Mouse (Mus musculus): ENCODE data around the gene Ccer2. TPM values are rescaled to one million over a fixed set of nuclear protein-coding genes. Genes with fewer than 3 reads are reported as not detected.

Ccer2 gene
- polyA plus RNA-seq, 1 experiment = not detected

DNA sequence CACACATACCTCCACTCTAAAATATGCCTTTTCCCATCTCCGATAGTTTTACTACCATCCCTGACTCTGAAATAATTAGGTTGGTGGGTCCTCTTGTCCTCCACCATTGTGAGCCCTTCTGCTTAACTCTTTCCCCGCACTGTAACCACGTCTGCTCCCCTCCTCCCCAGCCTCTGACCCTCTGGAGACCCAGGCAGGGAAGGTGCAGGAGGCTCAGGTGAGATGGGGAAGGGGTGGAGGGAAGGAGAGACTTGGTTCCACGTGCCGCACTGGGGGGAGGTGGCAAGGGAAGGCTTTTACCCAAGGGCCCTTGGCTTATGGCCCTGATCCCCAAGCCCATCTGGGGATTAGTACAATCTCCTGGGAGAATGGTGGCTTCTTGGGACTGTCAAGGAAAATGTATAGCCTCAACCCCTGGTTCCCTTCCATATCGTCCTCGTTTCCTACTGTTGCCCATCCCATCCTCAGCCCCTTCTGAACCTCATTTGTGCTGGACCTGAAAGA is 11.5 kb downstream of the Ccer2 start, which contains the start of gene Nfkbib:
TSS of gene Nfkbib (minus strand) at position 51 of the 504 bp plus-strand sequence.
- no peak for DNase-seq
- Histone ChIP-seq H3K4me1 (ENCODE audit: control insufficient read depth, insufficient read depth, low read length) (peaks cover 17% of the 10 kb centered on the region), H3K4me3 (replicated peaks; ENCODE audit: extremely low read depth, low read depth, low read length) (peak within 1 kb of the TSS; percentile 96)
- 63% methylated on average over 7 of the region's 7 CpGs for WGBS
- no peak for TF ChIP-seq CTCF (IDR thresholded peaks at IDR 0.05; ENCODE audit: insufficient read depth, low read length)
- no peak for TF ChIP-seq POLR2A (IDR thresholded peaks at IDR 0.05; ENCODE audit: borderline replicate concordance, extremely low read depth, low read depth, low read length)

DNA sequence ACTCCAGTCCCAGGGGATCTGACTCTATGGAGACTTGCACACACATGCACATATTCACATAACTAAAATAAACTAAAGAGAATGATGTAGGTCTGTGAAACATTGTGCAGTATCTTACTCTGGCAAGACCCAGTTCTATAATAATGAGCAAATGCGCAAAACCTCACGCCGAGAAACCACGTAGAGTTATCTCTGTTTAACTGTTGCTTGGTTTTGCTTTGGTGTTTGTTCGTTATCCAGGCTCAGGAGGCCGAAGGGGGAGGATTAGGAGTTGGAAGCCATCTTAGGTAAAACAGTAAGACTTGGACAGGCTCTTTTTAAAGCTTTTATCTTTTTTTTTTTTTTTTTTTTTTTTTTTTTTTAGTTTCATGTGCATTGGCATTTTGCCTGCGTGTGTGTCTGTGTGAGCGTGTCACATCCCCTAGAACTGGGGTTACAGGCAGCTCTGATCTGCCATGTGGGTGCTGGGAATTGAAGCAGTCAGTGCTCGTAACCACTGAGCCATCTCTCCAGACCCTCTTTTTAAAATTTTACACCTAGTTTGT is 13.5 kb downstream of the Ccer2 start:
- Histone ChIP-seq H3K4me1 (ENCODE audit: control insufficient read depth, insufficient read depth, low read length) (peaks cover 17% of the 10 kb centered on the region), H3K4me3 (replicated peaks; ENCODE audit: extremely low read depth, low read depth, low read length) (no peak overlapping the region)
- no peak for DNase-seq
- no peak for TF ChIP-seq CTCF (IDR thresholded peaks at IDR 0.05; ENCODE audit: insufficient read depth, low read length)
- TF ChIP-seq POLR2A (IDR thresholded peaks at IDR 0.05; ENCODE audit: borderline replicate concordance, extremely low read depth, low read depth, low read length) = no peak
- 94% methylated on average over 9 of the region's 9 CpGs for WGBS

DNA sequence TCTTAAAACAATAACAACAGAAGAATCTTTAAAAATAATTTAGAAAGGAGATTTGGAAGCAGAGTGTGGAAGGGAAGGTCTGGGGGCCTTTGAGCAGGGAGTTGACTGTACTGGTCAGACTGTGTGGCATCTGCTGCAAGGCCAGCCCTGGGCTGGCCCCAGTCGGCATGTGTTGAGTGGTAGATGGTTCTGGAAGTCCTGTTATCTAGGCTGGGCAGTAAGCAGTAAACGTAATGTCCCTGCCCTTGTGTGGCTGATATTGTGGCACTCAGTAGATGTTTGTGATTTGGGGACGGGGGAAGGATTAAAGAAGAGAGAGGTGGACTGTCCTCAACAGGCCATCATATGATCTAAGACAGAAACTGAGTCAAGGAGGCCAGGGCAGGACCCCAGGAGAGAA is 14.3 kb downstream of the Ccer2 start:
- Histone ChIP-seq H3K4me1 (ENCODE audit: control insufficient read depth, insufficient read depth, low read length) (peaks cover 13% of the 10 kb centered on the region), H3K4me3 (replicated peaks; ENCODE audit: extremely low read depth, low read depth, low read length) (no peak overlapping the region)
- DNase-seq = no peak
- TF ChIP-seq POLR2A (IDR thresholded peaks at IDR 0.05; ENCODE audit: borderline replicate concordance, extremely low read depth, low read depth, low read length) (no peak), CTCF (IDR thresholded peaks at IDR 0.05; ENCODE audit: insufficient read depth, low read length) (no peak)
- WGBS = 86% methylated on average over 3 of the region's 3 CpGs

DNA sequence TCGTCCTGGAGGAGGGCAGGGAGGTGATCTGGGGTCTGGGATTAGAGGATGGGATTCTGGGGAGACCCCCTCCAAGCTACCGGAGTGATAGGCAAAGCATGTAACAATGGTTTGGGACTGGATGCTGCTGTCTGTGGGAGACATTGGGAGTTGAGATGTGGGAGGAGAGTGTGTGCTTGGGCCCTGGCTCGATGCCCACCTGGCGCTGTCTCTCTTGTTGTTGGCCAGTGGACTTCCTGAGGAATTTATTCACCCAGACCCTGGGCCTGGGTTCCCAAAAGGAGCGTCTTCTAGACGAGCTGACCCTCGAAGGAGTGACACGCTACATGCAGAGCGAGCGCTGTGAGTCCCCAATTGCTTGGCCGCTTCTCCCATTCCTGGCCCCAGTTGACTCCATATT is 15.9 kb downstream of the Ccer2 start:
- no peak for DNase-seq
- peaks cover 8% of the 10 kb centered on the region for H3K4me1 ChIP-seq (ENCODE audit: control insufficient read depth, insufficient read depth, low read length)
- WGBS = 73% methylated on average over 11 of the region's 11 CpGs
- TF ChIP-seq CTCF (IDR thresholded peaks at IDR 0.05; ENCODE audit: insufficient read depth, low read length) (no peak), POLR2A (IDR thresholded peaks at IDR 0.05; ENCODE audit: borderline replicate concordance, extremely low read depth, low read depth, low read length) (no peak)
- no peak overlapping the region for H3K4me3 ChIP-seq (replicated peaks; ENCODE audit: extremely low read depth, low read depth, low read length)

DNA sequence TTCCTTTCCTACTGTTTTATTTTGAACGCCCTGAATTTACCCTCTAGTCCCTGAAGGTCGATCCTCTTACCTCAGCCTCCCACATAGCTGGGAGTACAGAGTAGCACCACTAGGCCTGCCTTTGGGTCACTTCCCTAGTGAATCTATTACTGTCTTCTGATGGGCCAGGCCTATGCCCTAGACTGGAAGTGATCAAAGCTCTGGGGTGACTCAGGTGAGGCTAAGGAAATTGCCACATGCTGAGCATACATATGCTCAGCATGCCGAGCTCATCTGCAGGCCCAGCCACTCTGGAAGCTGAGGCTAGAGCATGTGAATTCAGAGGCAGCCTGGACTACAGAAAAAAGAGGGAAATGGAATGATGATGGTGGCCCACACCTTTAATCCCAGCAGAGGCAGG is 17.2 kb downstream of the Ccer2 start:
- TF ChIP-seq POLR2A (IDR thresholded peaks at IDR 0.05; ENCODE audit: borderline replicate concordance, extremely low read depth, low read depth, low read length) = no peak
- TF ChIP-seq CTCF (IDR thresholded peaks at IDR 0.05; ENCODE audit: insufficient read depth, low read length) = no peak
- Histone ChIP-seq H3K4me1 (ENCODE audit: control insufficient read depth, insufficient read depth, low read length) (no peaks in the 10 kb centered on the region), H3K4me3 (replicated peaks; ENCODE audit: extremely low read depth, low read depth, low read length) (no peak overlapping the region)
- 65% methylated on average over 3 of the region's 3 CpGs for WGBS
- DNase-seq = no peak

DNA sequence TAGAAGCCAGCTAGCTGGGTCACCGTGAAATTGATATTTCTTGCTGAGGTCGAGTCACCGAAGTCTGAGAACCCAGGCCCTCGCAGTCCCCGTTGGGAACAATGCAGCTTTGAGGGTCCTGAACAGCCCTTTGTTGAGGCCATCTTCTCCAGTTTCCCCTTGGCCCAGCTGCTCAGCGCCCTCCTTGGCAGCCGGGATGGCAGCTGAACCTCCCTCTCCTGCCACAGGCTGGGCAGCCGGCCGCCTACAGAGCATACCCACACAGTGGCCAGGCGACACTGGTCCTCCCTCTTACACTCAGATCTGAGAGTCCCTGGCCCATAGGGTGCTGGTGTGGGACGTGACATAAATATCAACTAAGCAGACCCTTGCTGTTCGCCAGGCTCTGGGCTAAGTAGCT is 18.2 kb downstream of the Ccer2 start:
- no peak for DNase-seq
- 77% methylated on average over 12 of the region's 12 CpGs for WGBS
- no peaks in the 10 kb centered on the region for H3K4me1 ChIP-seq (ENCODE audit: control insufficient read depth, insufficient read depth, low read length)

DNA sequence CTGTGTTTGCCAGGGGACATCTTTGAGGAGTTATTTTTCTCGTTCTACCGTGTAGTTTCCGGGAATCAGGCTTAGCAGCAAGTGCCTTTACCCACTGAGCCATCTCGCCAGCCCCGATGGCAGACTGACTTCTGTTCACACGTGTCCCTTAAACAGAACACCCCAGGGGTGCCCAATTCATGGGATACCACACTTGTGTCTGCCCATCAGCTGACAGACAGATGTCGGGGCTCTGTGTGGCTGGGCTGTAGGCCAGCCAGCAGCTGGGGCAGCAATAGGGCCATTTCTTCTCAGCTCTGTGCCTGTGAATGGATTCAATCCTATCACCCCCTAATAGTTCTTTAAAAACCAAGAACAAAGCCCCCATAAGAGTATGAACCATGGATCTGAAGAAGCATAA is 19.2 kb downstream of the Ccer2 start:
- Histone ChIP-seq H3K4me1 (ENCODE audit: control insufficient read depth, insufficient read depth, low read length) (peaks cover under 1% of the 10 kb centered on the region; the same call in 1 of the 2 replicates), H3K4me3 (replicated peaks; ENCODE audit: extremely low read depth, low read depth, low read length) (no peak overlapping the region)
- TF ChIP-seq POLR2A (IDR thresholded peaks at IDR 0.05; ENCODE audit: borderline replicate concordance, extremely low read depth, low read depth, low read length) (no peak), CTCF (IDR thresholded peaks at IDR 0.05; ENCODE audit: insufficient read depth, low read length) (no peak)
- 88% methylated on average over 7 of the region's 7 CpGs for WGBS
- DNase-seq = no peak

More for the DNA sequence above, 18.2 kb downstream of the Ccer2 start:
- no peak overlapping the region for H3K4me3 ChIP-seq (replicated peaks; ENCODE audit: extremely low read depth, low read depth, low read length)
- TF ChIP-seq POLR2A (IDR thresholded peaks at IDR 0.05; ENCODE audit: borderline replicate concordance, extremely low read depth, low read depth, low read length) (no peak), CTCF (IDR thresholded peaks at IDR 0.05; ENCODE audit: insufficient read depth, low read length) (no peak)

DNA sequence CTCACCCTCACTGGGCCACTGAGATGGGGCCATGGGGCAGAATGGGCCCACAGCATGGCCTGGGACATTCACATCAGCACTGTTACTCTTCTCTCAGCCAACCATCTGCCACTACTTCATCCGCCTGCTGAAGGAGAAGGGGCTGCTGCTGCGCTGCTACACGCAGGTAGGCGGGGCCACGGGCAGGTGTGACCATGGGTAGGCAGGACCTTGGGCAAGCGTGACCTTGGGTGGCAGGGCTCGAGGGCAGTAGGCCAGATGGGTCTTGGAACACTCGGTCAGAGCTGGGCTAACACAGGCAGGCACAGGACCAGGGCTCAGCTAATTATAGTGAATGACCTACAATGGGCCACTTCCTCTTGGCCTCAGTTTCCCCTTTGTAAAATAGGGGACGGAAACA is 22.9 kb downstream of the Ccer2 start:
- WGBS = 88% methylated on average over 9 of the region's 9 CpGs
- no peak for DNase-seq
- no peak for TF ChIP-seq CTCF (IDR thresholded peaks at IDR 0.05; ENCODE audit: insufficient read depth, low read length)

DNA sequence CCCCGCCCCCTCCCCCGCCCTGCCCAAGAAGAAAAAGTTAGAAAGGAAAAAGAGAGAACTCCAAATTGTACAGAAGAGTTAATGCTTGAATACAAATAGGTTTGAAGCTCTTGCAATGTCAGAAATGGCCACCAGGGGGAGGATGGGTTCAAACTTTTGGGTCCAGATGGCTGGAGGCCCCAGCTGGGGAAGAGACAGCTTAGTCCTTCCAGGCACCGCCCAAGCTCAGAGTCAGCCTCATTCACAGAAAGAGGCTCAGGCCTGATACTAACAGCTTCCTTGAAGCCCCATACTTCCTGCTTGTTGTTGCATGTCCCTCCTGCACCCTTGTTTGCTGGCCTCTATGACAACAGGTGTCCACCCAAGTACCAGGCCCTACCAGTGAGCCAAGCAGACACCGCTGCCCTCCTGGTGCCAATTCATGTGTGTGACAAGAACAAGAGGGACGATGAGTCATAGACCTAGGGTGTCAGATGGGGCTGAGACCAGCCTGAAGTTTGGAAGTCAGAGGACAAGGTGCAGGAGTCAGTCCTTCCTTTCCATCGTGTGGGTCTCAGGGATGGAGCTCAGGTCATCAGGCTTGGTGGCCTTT is 24.2 kb downstream of the Ccer2 start:
- DNase-seq = peak; percentile 81
- WGBS = 33% methylated on average over 6 of the region's 6 CpGs
- TF ChIP-seq CTCF (IDR thresholded peaks at IDR 0.05; ENCODE audit: insufficient read depth, low read length) (peak; percentile 73), POLR2A (IDR thresholded peaks at IDR 0.05; ENCODE audit: borderline replicate concordance, extremely low read depth, low read depth, low read length) (no peak)
- no peak overlapping the region for H3K4me3 ChIP-seq (replicated peaks; ENCODE audit: extremely low read depth, low read depth, low read length)
- peaks cover 4% of the 10 kb centered on the region; the same call in 1 of the 2 replicates for H3K4me1 ChIP-seq (ENCODE audit: control insufficient read depth, insufficient read depth, low read length)

More for the DNA sequence above, 22.9 kb downstream of the Ccer2 start:
- Histone ChIP-seq H3K4me3 (replicated peaks; ENCODE audit: extremely low read depth, low read depth, low read length) (no peak overlapping the region), H3K4me1 (ENCODE audit: control insufficient read depth, insufficient read depth, low read length) (peaks cover 4% of the 10 kb centered on the region; the same call in 1 of the 2 replicates)

DNA sequence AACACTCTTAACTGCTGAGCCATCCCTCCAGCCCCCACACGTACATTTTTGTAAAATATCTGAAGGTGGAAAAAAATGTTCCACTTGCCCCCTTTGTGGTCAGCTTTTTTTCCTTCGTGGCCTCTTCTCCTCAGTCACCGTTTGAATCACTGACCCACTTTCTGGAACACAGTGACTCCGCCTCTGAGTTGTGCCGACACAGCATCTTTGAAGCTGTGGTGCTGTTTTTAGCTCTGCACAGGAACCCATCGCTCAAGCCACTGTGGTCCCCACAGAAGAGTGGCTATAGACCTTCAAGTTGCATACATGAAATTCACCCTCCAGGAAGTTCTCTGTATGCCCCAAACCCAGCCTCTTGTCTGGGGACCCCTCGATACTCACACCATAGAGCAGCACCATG is 24.9 kb downstream of the Ccer2 start:
- 47% methylated on average over 7 of the region's 7 CpGs for WGBS
- Histone ChIP-seq H3K4me1 (ENCODE audit: control insufficient read depth, insufficient read depth, low read length) (peaks cover 4% of the 10 kb centered on the region; the same call in 1 of the 2 replicates), H3K4me3 (replicated peaks; ENCODE audit: extremely low read depth, low read depth, low read length) (no peak overlapping the region)
- DNase-seq = no peak
- TF ChIP-seq POLR2A (IDR thresholded peaks at IDR 0.05; ENCODE audit: borderline replicate concordance, extremely low read depth, low read depth, low read length) (no peak), CTCF (IDR thresholded peaks at IDR 0.05; ENCODE audit: insufficient read depth, low read length) (no peak)

Measured in lung, adult 2 months (tissue).